Mouse (Mus musculus) embryonic facial prominence, embryonic 14.5 days (tissue): Measurements from ENCODE around the gene Lap3. TPM values are rescaled to one million over a fixed set of nuclear protein-coding genes. Genes with fewer than 3 reads are reported as not detected.
A peak's percentile ranks its signal among the peaks of the same experiment; 100 is the strongest.

Experiments used
- ATAC-seq: fragments of 200-750 bp; cut with Nextera tagmentation; 2 replicates; pipeline ENCODE4 v1.8.0; 2017; ENCODE audit warnings: low read depth, moderate number of reproducible peaks, moderate TSS enrichment
- DNase-seq: peaks from one replicate; pipeline ENCODE4 v3.0.0-alpha.2; 2015; ENCODE audit warnings: low spot score
- H3K27ac ChIP-seq: fragments of 300-500 bp; sonication (generic); replicated peaks from 2 replicates; pipeline ENCODE4 v1.5.1; 2014; ENCODE audit warnings: low read depth, mild to moderate bottlenecking, low read length, moderate library complexity
- H3K27me3 ChIP-seq: fragments of 300-500 bp; sonication (generic); replicated peaks from 2 replicates; pipeline ENCODE4 v1.6.1; 2014; ENCODE audit warnings: low read length; ENCODE audit not compliant: control insufficient read depth, insufficient read depth
- H3K36me3 ChIP-seq: fragments of 300-500 bp; sonication (generic); 2 replicates; pipeline ENCODE4 v1.6.1; 2014; ENCODE audit warnings: low read length, mixed read lengths; ENCODE audit not compliant: control insufficient read depth, insufficient read depth
- H3K4me1 ChIP-seq: fragments of 300-500 bp; sonication (generic); 2 replicates; pipeline ENCODE4 v1.6.1; 2014; ENCODE audit warnings: antibody characterized with exemption, low read length; ENCODE audit not compliant: control insufficient read depth, insufficient read depth
- H3K4me2 ChIP-seq: fragments of 300-500 bp; sonication (generic); 2 replicates; pipeline ENCODE4 v1.6.1; 2014; ENCODE audit warnings: low read depth, mild to moderate bottlenecking, low read length, moderate library complexity, mixed read lengths
- H3K4me3 ChIP-seq: fragments of 300-500 bp; sonication (generic); 2 replicates; pipeline ENCODE4 v1.5.1; 2014; ENCODE audit warnings: low read depth, mild to moderate bottlenecking, low read length
- H3K9ac ChIP-seq: fragments of 300-500 bp; sonication (generic); 2 replicates; pipeline ENCODE4 v1.6.1; 2014; ENCODE audit warnings: low read depth, mild to moderate bottlenecking, low read length, moderate library complexity, mixed read lengths
- H3K9me3 ChIP-seq: fragments of 300-500 bp; sonication (generic); 2 replicates; pipeline ENCODE4 v1.6.1; 2016; ENCODE audit warnings: low read length; ENCODE audit not compliant: control insufficient read depth
- WGBS: fragments of 180-500 bp; shearing (Covaris S2); extraction: QIAGEN DNeasy Blood & Tissue Kit; methylation state at CpG from one replicate; pipeline ENCODE4 v1.1.7; 2014; 5-methylcytosine and 5-hydroxymethylcytosine counted together
- polyA plus RNA-seq: library from polyadenylated mRNA; unstranded; fragments of >200 nt; fragmentation: Nextera tagmentation; extraction: Ambion mirVana; gene quantifications from 2 replicates; pipeline ENCODE4 v1.2.1, GENCODE M21; 2014

Lap3 gene
- polyA plus RNA-seq, 1 experiment from 2014 or later, result 85.1 TPM

- Histone ChIP-seq H3K4me2 (no peak overlapping the region), H3K36me3 (peaks cover 69% of the 10 kb centered on the region), H3K27me3 (no peaks in the 10 kb centered on the region), H3K9me3 (no peaks in the 10 kb centered on the region), H3K9ac (no peak overlapping the region), H3K4me3 (no peak overlapping the region), H3K4me1 (no peaks in the 10 kb centered on the region), H3K27ac (no peak overlapping the region)
- no peak for DNase-seq
- no peak for ATAC-seq
- WGBS, result 82% methylated on average over 7 of the region's 7 CpGs
Measured at GRCm38 (mm10) chr5:45510071-45510470, 16.9 kb downstream of the Lap3 start.

GRCm38 (mm10) chr5:45512908-45513307 lies 19.7 kb downstream of the Lap3 start:
- no peak overlapping the region for H3K9ac ChIP-seq
- H3K4me1 ChIP-seq, result no peaks in the 10 kb centered on the region
- H3K9me3 ChIP-seq, result no peaks in the 10 kb centered on the region
- H3K36me3 ChIP-seq, result peaks cover 42% of the 10 kb centered on the region
- DNase-seq, result no peak
- no peak overlapping the region for H3K27ac ChIP-seq
- WGBS, result 86% methylated on average over 6 of the region's 6 CpGs
- no peak for ATAC-seq
- H3K27me3 ChIP-seq, result no peaks in the 10 kb centered on the region
- no peak overlapping the region for H3K4me3 ChIP-seq
- H3K4me2 ChIP-seq, result no peak overlapping the region

GRCm38 (mm10) chr5:45513511-45513910 lies 20.3 kb downstream of the Lap3 start:
- Histone ChIP-seq H3K4me2 (no peak overlapping the region), H3K4me3 (no peak overlapping the region), H3K9me3 (no peaks in the 10 kb centered on the region), H3K27me3 (no peaks in the 10 kb centered on the region), H3K4me1 (no peaks in the 10 kb centered on the region), H3K27ac (no peak overlapping the region), H3K9ac (no peak overlapping the region), H3K36me3 (peaks cover 38% of the 10 kb centered on the region)
- WGBS, result 93% methylated on average over 2 of the region's 2 CpGs
- ATAC-seq, result no peak
- DNase-seq, result no peak

- Histone ChIP-seq H3K4me2 (no peak overlapping the region), H3K9ac (no peak overlapping the region), H3K4me3 (no peak overlapping the region), H3K4me1 (no peaks in the 10 kb centered on the region), H3K27me3 (no peaks in the 10 kb centered on the region), H3K9me3 (no peaks in the 10 kb centered on the region), H3K36me3 (peaks cover 38% of the 10 kb centered on the region), H3K27ac (no peak overlapping the region)
- WGBS, result 83% methylated on average over 1 of the region's 1 CpGs
- no peak for ATAC-seq
- DNase-seq, result no peak
Measured at GRCm38 (mm10) chr5:45514599-45514998, 21.4 kb downstream of the Lap3 start.

GRCm38 (mm10) chr5:45515151-45515743 lies 22.1 kb downstream of the Lap3 start:
- no peaks in the 10 kb centered on the region for H3K27me3 ChIP-seq
- ATAC-seq (no peak), DNase-seq (no peak)
- no peak overlapping the region for H3K9ac ChIP-seq
- H3K27ac ChIP-seq, result no peak overlapping the region
- H3K4me2 ChIP-seq, result no peak overlapping the region
- peaks cover 31% of the 10 kb centered on the region for H3K36me3 ChIP-seq
- H3K4me3 ChIP-seq, result no peak overlapping the region
- no peaks in the 10 kb centered on the region for H3K4me1 ChIP-seq
- 91% methylated on average over 10 of the region's 10 CpGs for WGBS
- H3K9me3 ChIP-seq, result no peaks in the 10 kb centered on the region

GRCm38 (mm10) chr5:45519960-45520808 lies 27.0 kb downstream of the Lap3 start, which contains the start of gene Med28:
Gene Med28, plus strand, starts transcription at chr5:45520229.
- peaks cover 8% of the 10 kb centered on the region for H3K4me1 ChIP-seq
- DNase-seq (peak; percentile 95), ATAC-seq (peak; percentile 96)
- WGBS, result 2% methylated on average over 45 of the region's 56 CpGs
- no peaks in the 10 kb centered on the region for H3K27me3 ChIP-seq
- no peaks in the 10 kb centered on the region for H3K9me3 ChIP-seq
- peak within 1 kb of the TSS; percentile 78 for H3K9ac ChIP-seq
- no peak within 1 kb of the TSS; the same call in 1 of the 2 replicates for H3K27ac ChIP-seq
- peak within 1 kb of the TSS; percentile 68 for H3K4me3 ChIP-seq
- peaks cover 19% of the 10 kb centered on the region for H3K36me3 ChIP-seq
- peak within 1 kb of the TSS; percentile 92 for H3K4me2 ChIP-seq

GRCm38 (mm10) chr5:45520809-45521110 lies 27.6 kb downstream of the Lap3 start:
- H3K27me3 ChIP-seq, result no peaks in the 10 kb centered on the region
- H3K9ac ChIP-seq, result peak overlapping the region; percentile 78
- peaks cover 25% of the 10 kb centered on the region for H3K36me3 ChIP-seq
- peak overlapping the region; percentile 92 for H3K4me2 ChIP-seq
- H3K4me3 ChIP-seq, result peak overlapping the region; percentile 68
- H3K27ac ChIP-seq, result no peak overlapping the region
- H3K9me3 ChIP-seq, result no peaks in the 10 kb centered on the region
- peaks cover 8% of the 10 kb centered on the region for H3K4me1 ChIP-seq
- WGBS, result 3% methylated on average over 5 of the region's 5 CpGs
- DNase-seq (no peak), ATAC-seq (no peak)

GRCm38 (mm10) chr5:45521601-45522000 lies 28.4 kb downstream of the Lap3 start:
- Histone ChIP-seq H3K9me3 (no peaks in the 10 kb centered on the region), H3K4me1 (peaks cover 8% of the 10 kb centered on the region), H3K27me3 (no peaks in the 10 kb centered on the region), H3K27ac (no peak overlapping the region), H3K4me2 (peak overlapping the region; percentile 92), H3K9ac (peak overlapping the region; percentile 78; the same call in 1 of the 2 replicates), H3K4me3 (peak overlapping the region; percentile 68), H3K36me3 (peaks cover 33% of the 10 kb centered on the region)
- DNase-seq, result peak; percentile 11
- 88% methylated on average over 6 of the region's 6 CpGs for WGBS
- no peak for ATAC-seq
